Mouse (Mus musculus) brain, embryonic 14.5 days (tissue): Measurements from ENCODE around the gene Litaf.

Experiments used
- CTCF ChIP-seq: fragments of 200-500 bp; IDR thresholded peaks from 2 replicates; pipeline ENCODE4 v1.5.1; 2012; ENCODE audit warnings: inconsistent platforms, mild to moderate bottlenecking, moderate library complexity, borderline replicate concordance; ENCODE audit not compliant: insufficient read depth, insufficient read length; ENCODE audit errors: extremely low read depth
- POLR2A ChIP-seq: fragments of 200-500 bp; IDR thresholded peaks from 2 replicates; pipeline ENCODE4 v1.6.1; 2012; ENCODE audit warnings: mild to moderate bottlenecking, inconsistent platforms, borderline replicate concordance; ENCODE audit not compliant: poor library complexity, insufficient read depth, insufficient read length, severe bottlenecking; ENCODE audit errors: extremely low read depth

DNA sequence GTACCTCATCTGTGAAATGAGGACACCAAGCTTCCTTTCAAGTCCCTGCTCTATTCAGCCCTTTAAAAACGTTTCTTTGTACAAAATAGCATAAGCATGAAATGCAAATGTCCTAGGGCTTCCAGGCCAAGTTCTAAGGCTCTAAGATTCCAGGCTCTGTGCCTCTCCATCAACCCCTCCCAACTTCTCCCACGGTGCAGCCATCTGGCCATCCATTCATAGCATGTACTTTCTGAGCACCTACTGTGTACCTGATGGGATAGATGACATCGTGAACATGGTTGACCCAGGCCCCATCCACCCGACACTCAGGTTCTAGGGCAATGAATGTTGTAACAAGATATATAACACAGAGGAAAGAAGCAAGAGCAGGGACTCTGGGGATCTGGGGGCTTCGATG, 142.4 kb downstream of the Litaf start:
- TF ChIP-seq CTCF (no peak), POLR2A (no peak)
